ENCODE assay signal across 11 mouse cellular contexts in the genomic region with DNA sequence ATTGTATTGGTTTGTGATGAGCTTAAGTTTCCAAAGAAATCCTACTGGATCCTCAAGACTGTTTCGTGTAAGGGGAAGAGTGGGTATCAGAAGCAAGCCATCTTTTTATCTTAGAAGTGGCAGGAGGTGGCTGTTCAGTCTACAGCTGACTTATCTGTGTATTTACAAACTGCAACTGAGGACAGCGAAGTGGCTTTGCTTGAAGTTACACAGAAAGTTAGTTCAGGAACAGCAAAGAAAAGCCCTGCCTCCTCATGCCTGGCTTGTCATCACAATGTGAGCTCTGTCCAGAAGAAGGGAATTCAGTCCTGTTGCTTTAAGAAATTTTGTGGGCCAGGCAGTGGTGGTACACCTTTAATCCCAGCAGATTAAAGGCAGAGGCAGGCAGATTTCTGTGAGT.
DNase-seq lines count a peak whose midpoint lies in the region; ATAC-seq and TF ChIP-seq lines count a peak whose summit lies in the region.
"Had no signal": no experiment of that assay in that cellular context is flagged by ENCODE, and none has a peak within 500 bp of the region (broad histone marks: within the 10 kb centered on the region; RNA-seq: fewer than 3 reads in every experiment).

No protein-coding gene starts in this region.

- H3K4me3 ChIP-seq in heart, embryonic 15.5 days = no peak overlapping the region
- peak overlapping the region in 1 of 2 experiments; percentile 8; a peak in 1 of 4 replicates for H3K4me3 ChIP-seq in MEL (ENCODE audit: control insufficient read depth in 1 of 2, insufficient read depth in 1 of 2, low read depth in 2 of 2, low read length in 2 of 2)
- H3K4me3 ChIP-seq in embryonic facial prominence, embryonic 12.5 days = no peak overlapping the region
- no peak overlapping the region for H3K4me3 ChIP-seq in liver, embryonic 11.5 days (ENCODE audit: low read depth, low read length)
- no peak overlapping the region for H3K4me3 ChIP-seq in hindbrain, embryonic 14.5 days (replicated peaks; ENCODE audit: low read length)
- H3K4me3 ChIP-seq in layer of hippocampus, adult 2 months = no peak overlapping the region
- H3K4me3 ChIP-seq: hindbrain, embryonic 15.5 days; myocyte had no signal

- TF ChIP-seq EP300 in MEL (IDR thresholded peaks at IDR 0.05; ENCODE audit: low read depth in 1 of 2, low read length in 2 of 2) = peak; percentile 56 to 76

- no peak for ATAC-seq in heart, embryonic 15.5 days (replicated peaks; ENCODE audit: insufficient number of reproducible peaks, insufficient read depth, low FRiP score, low read depth)
- ATAC-seq in embryonic facial prominence, embryonic 12.5 days (ENCODE audit: insufficient number of reproducible peaks, insufficient read depth, low FRiP score, low TSS enrichment) = no peak
- ATAC-seq in liver, embryonic 11.5 days (replicated peaks; ENCODE audit: low FRiP score) = peak; percentile 65
- ATAC-seq in hindbrain, embryonic 14.5 days (ENCODE audit: low FRiP score) = no peak

- H3K27ac ChIP-seq in heart, embryonic 15.5 days = peak overlapping the region; percentile 74
- peak overlapping the region; percentile 70 for H3K27ac ChIP-seq in MEL (ENCODE audit: control insufficient read depth, low read depth, low read length)
- peak overlapping the region; percentile 86 for H3K27ac ChIP-seq in embryonic facial prominence, embryonic 12.5 days
- peak overlapping the region; percentile 92 for H3K27ac ChIP-seq in liver, embryonic 11.5 days (ENCODE audit: low read depth, low read length)
- no peak overlapping the region for H3K27ac ChIP-seq in hindbrain, embryonic 14.5 days
- no peak overlapping the region for H3K27ac ChIP-seq in layer of hippocampus, adult 2 months

- no peak for TF ChIP-seq RAD21 in MEL (IDR thresholded peaks at IDR 0.05; ENCODE audit: low read depth, low read length)

- no peaks in the 10 kb centered on the region for H3K9me3 ChIP-seq in heart, embryonic 15.5 days (replicated peaks)
- H3K9me3 ChIP-seq in MEL (replicated peaks; ENCODE audit: insufficient read depth, low read length) = no peaks in the 10 kb centered on the region
- H3K9me3 ChIP-seq in embryonic facial prominence, embryonic 12.5 days = no peaks in the 10 kb centered on the region
- no peaks in the 10 kb centered on the region for H3K9me3 ChIP-seq in liver, embryonic 11.5 days (ENCODE audit: control insufficient read depth, low read length)
- no peaks in the 10 kb centered on the region for H3K9me3 ChIP-seq in hindbrain, embryonic 14.5 days (ENCODE audit: control insufficient read depth, low read length)
- H3K9me3 ChIP-seq: hindbrain, embryonic 15.5 days had no signal

- peaks cover 43% of the 10 kb centered on the region for H3K4me1 ChIP-seq in heart, embryonic 15.5 days (replicated peaks)
- peaks cover 11% of the 10 kb centered on the region in 2 experiments for H3K4me1 ChIP-seq in MEL (ENCODE audit: control insufficient read depth in 1 of 2, insufficient read depth in 2 of 2, low read length in 2 of 2)
- peaks cover 43% of the 10 kb centered on the region for H3K4me1 ChIP-seq in embryonic facial prominence, embryonic 12.5 days
- peaks cover 38% of the 10 kb centered on the region for H3K4me1 ChIP-seq in liver, embryonic 11.5 days (replicated peaks; ENCODE audit: control insufficient read depth, insufficient read depth, low read length)
- H3K4me1 ChIP-seq in hindbrain, embryonic 14.5 days (replicated peaks; ENCODE audit: control insufficient read depth, insufficient read depth, low read length) = 0 out of 2 replicates have a peak, but pooled peaks cover 3% of the 10 kb centered on the region

- 76% methylated on average over 2 of the region's 2 CpGs for WGBS in heart, embryonic 15.5 days
- WGBS in embryonic facial prominence, embryonic 12.5 days = 96% methylated on average over 2 of the region's 2 CpGs
- 42% methylated on average over 2 of the region's 2 CpGs for WGBS in liver, embryonic 11.5 days
- 94% methylated on average over 2 of the region's 2 CpGs for WGBS in hindbrain, embryonic 14.5 days

- no peak for TF ChIP-seq CTCF in MEL (IDR thresholded peaks at IDR 0.05 in 2 of 3, conservative IDR thresholded peaks at IDR 0.05 in 1 of 3; ENCODE audit: control insufficient read depth in 1 of 3, insufficient read depth in 1 of 3, low read depth in 2 of 3, low read length in 3 of 3, poor library complexity in 1 of 3, severe bottlenecking in 1 of 3)
- no peak for TF ChIP-seq CTCF in layer of hippocampus, adult 2 months (conservative IDR thresholded peaks at IDR 0.05)

- DNase-seq in heart, postnatal 4 days = no peak
- peak; percentile 45 for DNase-seq in MEL (ENCODE audit: low read depth, low spot score)
- no peak for DNase-seq in liver, embryonic 11.5 days (ENCODE audit: low spot score)
- DNase-seq in hindbrain, embryonic 14.5 days (ENCODE audit: low spot score) = no peak
- no peak for DNase-seq in layer of hippocampus, adult 9-10 months (ENCODE audit: low spot score)
- no peak for DNase-seq in layer of hippocampus, adult 2 months (ENCODE audit: low spot score in 2 of 2)
- DNase-seq: gastrocnemius, postnatal 25 days had no signal

- no peaks in the 10 kb centered on the region for H3K36me3 ChIP-seq in heart, embryonic 15.5 days
- H3K36me3 ChIP-seq in MEL (ENCODE audit: control insufficient read depth in 1 of 2, insufficient read depth in 2 of 2, low read length in 2 of 2) = peaks cover 0 to 19% of the 10 kb centered on the region in 2 experiments; a peak in 2 of 4 replicates
- H3K36me3 ChIP-seq in embryonic facial prominence, embryonic 12.5 days = no peaks in the 10 kb centered on the region
- H3K36me3 ChIP-seq in liver, embryonic 11.5 days (ENCODE audit: control insufficient read depth, insufficient read depth, low read length) = no peaks in the 10 kb centered on the region
- H3K36me3 ChIP-seq in hindbrain, embryonic 14.5 days (replicated peaks; ENCODE audit: control insufficient read depth, insufficient read depth) = no peaks in the 10 kb centered on the region
- H3K36me3 ChIP-seq: hindbrain, embryonic 15.5 days had no signal

- TF ChIP-seq POLR2A in MEL (IDR thresholded peaks at IDR 0.05; ENCODE audit: control insufficient read depth in 1 of 2, insufficient read depth in 1 of 2, low read depth in 1 of 2, low read length in 2 of 2, poor library complexity in 1 of 2) = no peak

- no peak overlapping the region for H3K9ac ChIP-seq in heart, embryonic 15.5 days
- H3K9ac ChIP-seq in MEL (ENCODE audit: control insufficient read depth, low read depth, low read length, poor library complexity, severe bottlenecking) = peak overlapping the region; percentile 30
- no peak overlapping the region for H3K9ac ChIP-seq in embryonic facial prominence, embryonic 12.5 days
- 0 out of 2 replicates have a peak overlapping the region, but pooled peaks have one; percentile 59 for H3K9ac ChIP-seq in liver, embryonic 11.5 days (ENCODE audit: low read depth, low read length)
- no peak overlapping the region for H3K9ac ChIP-seq in hindbrain, embryonic 14.5 days
- H3K9ac ChIP-seq: hindbrain, embryonic 15.5 days had no signal

- H3K79me2 ChIP-seq in MEL (ENCODE audit: control insufficient read depth, insufficient read depth, low read length, poor library complexity) = no peaks in the 10 kb centered on the region

- no peaks in the 10 kb centered on the region for H3K27me3 ChIP-seq in heart, embryonic 15.5 days
- H3K27me3 ChIP-seq in MEL (ENCODE audit: control insufficient read depth in 1 of 2, insufficient read depth in 2 of 2, low read length in 2 of 2) = no peaks in the 10 kb centered on the region
- H3K27me3 ChIP-seq in embryonic facial prominence, embryonic 12.5 days = no peaks in the 10 kb centered on the region
- H3K27me3 ChIP-seq in liver, embryonic 11.5 days (replicated peaks; ENCODE audit: control insufficient read depth, insufficient read depth, low read length) = no peaks in the 10 kb centered on the region
- no peaks in the 10 kb centered on the region for H3K27me3 ChIP-seq in hindbrain, embryonic 14.5 days (ENCODE audit: control insufficient read depth, insufficient read depth, low read length)

- no peak overlapping the region for H3K4me2 ChIP-seq in heart, embryonic 15.5 days
- H3K4me2 ChIP-seq in embryonic facial prominence, embryonic 12.5 days (replicated peaks) = no peak overlapping the region
- peak overlapping the region; percentile 49 for H3K4me2 ChIP-seq in liver, embryonic 11.5 days
- H3K4me2 ChIP-seq in hindbrain, embryonic 14.5 days (replicated peaks) = no peak overlapping the region
- H3K4me2 ChIP-seq: hindbrain, embryonic 15.5 days had no signal

TF ChIP-seq in MEL, 35 proteins besides CTCF, POLR2A, EP300 and RAD21 (continues in another document):
- no peak for TF ChIP-seq ELF1 (IDR thresholded peaks at IDR 0.05; ENCODE audit: low read depth, low read length)
- TF ChIP-seq SMC3 (IDR thresholded peaks at IDR 0.05; ENCODE audit: low read depth, low read length) = no peak
- no peak for TF ChIP-seq JUND (IDR thresholded peaks at IDR 0.05; ENCODE audit: low read depth, low read length)
- peak; percentile 79 for TF ChIP-seq GATA1 (IDR thresholded peaks at IDR 0.05; ENCODE audit: low read depth, low read length)
- no peak for TF ChIP-seq KAT2A (conservative IDR thresholded peaks at IDR 0.05; ENCODE audit: low read depth, low read length)
- no peak for TF ChIP-seq NRF1 (IDR thresholded peaks at IDR 0.05; ENCODE audit: insufficient read depth, low read depth, low read length, poor library complexity, severe bottlenecking)
- TF ChIP-seq POLR2AphosphoS2 (IDR thresholded peaks at IDR 0.05; ENCODE audit: low read length) = no peak
- TF ChIP-seq MYC (IDR thresholded peaks at IDR 0.05; ENCODE audit: low read depth, low read length) = no peak
- no peak for TF ChIP-seq UBTF (IDR thresholded peaks at IDR 0.05; ENCODE audit: borderline replicate concordance, insufficient read depth, low read depth, low read length)
- TF ChIP-seq MXI1 (IDR thresholded peaks at IDR 0.05; ENCODE audit: low read depth, low read length) = no peak; the same call in 1 of the 2 replicates
- TF ChIP-seq MAX (IDR thresholded peaks at IDR 0.05; ENCODE audit: low read length) = no peak
- peak; percentile 32; the same call in 1 of the 2 replicates for TF ChIP-seq TAL1 (IDR thresholded peaks at IDR 0.05; ENCODE audit: low read length)
- no peak for TF ChIP-seq E2F4 (IDR thresholded peaks at IDR 0.05; ENCODE audit: borderline replicate concordance, low read depth, low read length)
- no peak for TF ChIP-seq CHD1 (IDR thresholded peaks at IDR 0.05; ENCODE audit: low read depth, low read length)
- TF ChIP-seq USF1 (IDR thresholded peaks at IDR 0.05; ENCODE audit: low read depth, low read length) = no peak
- TF ChIP-seq MEF2A (IDR thresholded peaks at IDR 0.05; ENCODE audit: extremely low read depth, insufficient replicate concordance, low read depth, low read length, poor library complexity, severe bottlenecking) = no peak
- TF ChIP-seq BHLHE40 (IDR thresholded peaks at IDR 0.05; ENCODE audit: borderline replicate concordance, low read depth, low read length) = peak; percentile 18; the same call in 1 of the 2 replicates
- 0 out of 2 replicates have a peak, but pooled peaks have one; percentile 37 for TF ChIP-seq RCOR1 (IDR thresholded peaks at IDR 0.05; ENCODE audit: low read depth, low read length)
- peak; percentile 44; the same call in 1 of the 2 replicates for TF ChIP-seq SIN3A (IDR thresholded peaks at IDR 0.05; ENCODE audit: low read length)

Comparison
In these comparisons a context has a peak if more than half of its experiments do, and no peak if none do; other contexts are left out.
1. H3K27ac ChIP-seq: peak in heart, embryonic 15.5 days (single experiment), MEL (single experiment), embryonic facial prominence, embryonic 12.5 days (single experiment) and liver, embryonic 11.5 days (single experiment); none in hindbrain, embryonic 14.5 days (single experiment) and layer of hippocampus, adult 2 months (single experiment).
2. H3K9ac ChIP-seq: peak in MEL (single experiment) and liver, embryonic 11.5 days (single experiment); none in heart, embryonic 15.5 days (single experiment), embryonic facial prominence, embryonic 12.5 days (single experiment) and hindbrain, embryonic 14.5 days (single experiment).